Mouse (Mus musculus) limb, embryonic 14.5 days (tissue): Measurements from ENCODE around the gene Hnrnpu. TPM values are rescaled to one million over a fixed set of nuclear protein-coding genes. Genes with fewer than 3 reads are reported as not detected.

Experiments used
- ATAC-seq: fragments of 200-750 bp; cut with Nextera tagmentation; 2 replicates; pipeline ENCODE4 v1.8.0; 2017; ENCODE audit warnings: low read depth, moderate number of reproducible peaks, moderate TSS enrichment; ENCODE audit not compliant: low FRiP score
- DNase-seq: peaks from one replicate; pipeline ENCODE4 v3.0.0-alpha.2; 2015; ENCODE audit warnings: low spot score
- H3K27ac ChIP-seq: fragments of 300-500 bp; sonication (generic); replicated peaks from 2 replicates; pipeline ENCODE4 v1.5.1; 2014; ENCODE audit warnings: low read depth, mild to moderate bottlenecking, low read length, moderate library complexity, mixed read lengths
- H3K27me3 ChIP-seq: fragments of 300-500 bp; sonication (generic); 2 replicates; pipeline ENCODE4 v1.6.1; 2014; ENCODE audit warnings: low read length, mixed read lengths; ENCODE audit not compliant: control insufficient read depth, insufficient read depth
- H3K36me3 ChIP-seq: fragments of 300-500 bp; sonication (generic); 2 replicates; pipeline ENCODE4 v1.6.1; 2014; ENCODE audit warnings: mild to moderate bottlenecking, low read length, moderate library complexity, mixed read lengths; ENCODE audit not compliant: control insufficient read depth, insufficient read depth
- H3K4me1 ChIP-seq: fragments of 300-500 bp; sonication (generic); 2 replicates; pipeline ENCODE4 v1.6.1; 2014; ENCODE audit warnings: antibody characterized with exemption, low read length, mixed read lengths; ENCODE audit not compliant: control insufficient read depth, insufficient read depth
- H3K4me2 ChIP-seq: fragments of 300-500 bp; sonication (generic); replicated peaks from 2 replicates; pipeline ENCODE4 v1.6.1; 2014; ENCODE audit warnings: low read depth, mild to moderate bottlenecking, low read length, moderate library complexity; ENCODE audit not compliant: severe bottlenecking
- H3K4me3 ChIP-seq: fragments of 300-500 bp; sonication (generic); replicated peaks from 2 replicates; pipeline ENCODE4 v1.5.1; 2014; ENCODE audit warnings: low read length
- H3K9ac ChIP-seq: fragments of 300-500 bp; sonication (generic); 2 replicates; pipeline ENCODE4 v1.6.1; 2014; ENCODE audit warnings: mild to moderate bottlenecking, low read depth, low read length, moderate library complexity; ENCODE audit not compliant: severe bottlenecking
- H3K9me3 ChIP-seq: fragments of 300-500 bp; sonication (generic); 2 replicates; pipeline ENCODE4 v1.6.1; 2016; ENCODE audit warnings: low read length; ENCODE audit not compliant: control insufficient read depth
- POLR2A ChIP-seq: fragments of 200-500 bp; IDR thresholded peaks from 2 replicates; pipeline ENCODE4 v1.8.0; 2012; ENCODE audit warnings: inconsistent platforms, mild to moderate bottlenecking, moderate library complexity, borderline replicate concordance; ENCODE audit not compliant: insufficient read depth, insufficient read length; ENCODE audit errors: extremely low read depth
- WGBS: fragments of 180-500 bp; shearing (Covaris S2); extraction: QIAGEN DNeasy Blood & Tissue Kit; methylation state at CpG from one replicate; pipeline ENCODE4 v1.1.7; 2014; 5-methylcytosine and 5-hydroxymethylcytosine counted together
- polyA plus RNA-seq, 2 experiments: library from polyadenylated mRNA; depleted of rRNA in 1 of 2; stranded (reverse) in 1 of 2; unstranded in 1 of 2; fragments of >200 nt; fragmentation: Nextera tagmentation in 1 of 2; extraction: Ambion mirVana in 1 of 2; gene quantifications; 2 replicates each; pipeline versions ENCODE4 v1.2.1 to v1.2.3; 2012 to 2014

Gene Hnrnpu
- polyA plus RNA-seq, 2 experiments, result 379 to 393 TPM

DNA sequence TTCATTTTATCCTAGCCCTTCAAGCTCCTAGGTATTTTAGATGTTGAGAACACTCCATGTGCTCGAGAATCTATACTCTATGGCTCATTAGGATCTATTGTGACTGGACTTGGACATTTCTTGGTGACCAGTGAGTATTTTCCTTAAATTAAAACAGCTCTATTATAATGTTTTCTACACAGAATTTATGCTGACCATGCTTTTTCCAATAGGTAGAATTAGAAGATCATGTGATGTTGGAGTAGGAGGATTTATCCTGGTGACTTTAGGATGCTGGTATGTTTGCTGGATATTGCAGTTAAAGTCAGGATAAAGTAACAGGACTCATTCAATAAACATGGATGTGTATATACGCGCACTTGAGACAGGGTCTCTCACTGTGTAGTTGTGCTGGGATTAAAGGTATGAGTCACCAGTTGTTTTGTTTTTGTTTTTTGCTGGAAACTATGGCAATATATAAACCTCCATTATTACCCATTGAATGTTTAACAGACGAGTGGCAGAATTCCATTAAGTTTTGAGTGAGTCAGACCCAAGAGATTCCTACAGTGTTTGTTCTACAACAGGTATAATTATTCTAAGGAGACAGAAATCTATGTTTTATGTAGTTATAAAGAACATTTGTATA lies 15.8 kb downstream of the Hnrnpu start:
- no peak for TF ChIP-seq POLR2A
- ATAC-seq (no peak), DNase-seq (no peak)
- Histone ChIP-seq H3K27ac (no peak overlapping the region), H3K27me3 (no peaks in the 10 kb centered on the region), H3K9me3 (no peaks in the 10 kb centered on the region), H3K4me2 (no peak overlapping the region), H3K36me3 (peaks cover 53% of the 10 kb centered on the region), H3K9ac (no peak overlapping the region), H3K4me1 (peaks cover 16% of the 10 kb centered on the region), H3K4me3 (no peak overlapping the region)
- 66% methylated on average over 4 of the region's 4 CpGs for WGBS

- H3K4me2 ChIP-seq, result peak overlapping the region; percentile 64
- DNase-seq (no peak), ATAC-seq (no peak)
- WGBS, result 38% methylated on average over 5 of the region's 5 CpGs
- peaks cover 16% of the 10 kb centered on the region for H3K4me1 ChIP-seq
- no peak for TF ChIP-seq POLR2A
- H3K9me3 ChIP-seq, result no peaks in the 10 kb centered on the region
- H3K9ac ChIP-seq, result no peak overlapping the region
- peaks cover 47% of the 10 kb centered on the region for H3K36me3 ChIP-seq
- H3K4me3 ChIP-seq, result peak overlapping the region; percentile 62
- H3K27me3 ChIP-seq, result no peaks in the 10 kb centered on the region
- H3K27ac ChIP-seq, result no peak overlapping the region
These were observed 16.6 kb downstream of the Hnrnpu start for GRCm38 (mm10) chr1:178320723-178321590.

DNA sequence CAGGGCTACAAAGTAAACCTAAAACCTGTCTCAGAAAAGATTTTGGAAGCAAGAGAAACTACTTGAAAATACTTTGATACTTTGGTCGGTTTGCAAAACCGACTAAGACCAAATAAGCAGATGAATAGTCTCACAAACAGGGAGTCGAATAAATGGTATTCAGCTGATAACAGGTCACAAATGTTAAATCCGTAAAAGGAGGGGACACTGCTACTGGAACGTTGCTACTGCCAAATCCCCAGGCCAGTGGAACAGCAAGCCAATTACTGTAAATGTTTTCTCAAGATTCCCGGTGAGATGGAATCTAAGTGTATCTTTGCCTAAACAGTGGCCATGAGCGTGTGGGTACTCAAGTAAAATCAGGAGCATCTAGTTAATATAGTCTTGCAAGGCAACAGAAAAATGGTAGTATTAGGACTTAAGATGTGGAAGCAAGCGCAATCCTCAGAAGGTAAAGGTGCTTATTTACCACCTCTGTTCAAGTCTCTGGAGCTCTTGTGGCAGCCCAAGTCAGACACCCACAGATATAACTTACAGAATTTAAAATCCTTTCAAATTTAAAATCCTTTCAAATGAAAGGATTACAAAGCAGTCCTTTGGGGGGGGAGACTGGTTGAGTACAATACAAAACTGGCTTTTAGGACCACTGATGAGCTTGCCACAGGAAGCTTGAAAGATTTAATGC lies 17.4 kb downstream of the Hnrnpu start:
- WGBS, result 23% methylated on average over 8 of the region's 8 CpGs
- TF ChIP-seq POLR2A, result no peak
- no peaks in the 10 kb centered on the region for H3K9me3 ChIP-seq
- DNase-seq (no peak), ATAC-seq (no peak)
- H3K4me3 ChIP-seq, result peak overlapping the region; percentile 62
- H3K27ac ChIP-seq, result peak overlapping the region; percentile 100
- H3K36me3 ChIP-seq, result peaks cover 40% of the 10 kb centered on the region
- peak overlapping the region; percentile 64 for H3K4me2 ChIP-seq
- peak overlapping the region; percentile 88 for H3K9ac ChIP-seq
- H3K27me3 ChIP-seq, result no peaks in the 10 kb centered on the region
- H3K4me1 ChIP-seq, result peaks cover 16% of the 10 kb centered on the region

DNA sequence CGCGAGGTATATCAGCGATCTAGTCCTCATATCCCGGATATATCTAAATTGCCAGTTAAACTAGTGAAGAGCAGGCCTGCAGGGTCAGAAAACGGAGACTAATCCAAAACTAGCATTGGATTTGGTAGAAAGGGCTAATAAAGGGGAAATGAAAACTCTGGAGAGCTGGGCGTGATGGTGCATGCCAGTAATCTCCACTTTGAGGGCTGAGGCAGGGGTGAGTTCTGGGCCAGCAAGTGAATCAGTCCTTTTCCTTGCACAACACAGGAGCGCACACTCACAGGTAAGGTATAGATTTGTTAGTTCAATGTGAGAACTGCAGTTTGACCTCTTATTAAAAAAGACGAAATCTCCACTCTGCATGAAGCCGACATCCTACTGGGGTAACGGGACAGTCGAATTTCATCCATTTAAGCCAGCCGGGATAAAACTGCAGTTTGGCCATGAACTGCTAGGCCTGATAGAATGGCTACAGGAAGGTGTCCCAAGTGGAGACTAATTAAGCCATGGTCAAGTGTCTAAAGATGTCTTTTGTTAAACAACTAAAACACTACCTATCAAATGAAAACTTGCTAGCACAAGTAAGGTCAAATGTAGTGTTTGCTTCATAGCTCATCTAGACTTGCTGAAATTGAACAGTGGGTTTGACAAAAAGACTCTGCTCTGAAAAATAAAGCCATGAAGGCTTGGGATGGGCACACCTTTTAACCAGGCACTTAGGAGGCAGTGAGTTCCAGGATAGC lies 18.1 kb downstream of the Hnrnpu start:
- Histone ChIP-seq H3K27me3 (no peaks in the 10 kb centered on the region), H3K4me1 (peaks cover 16% of the 10 kb centered on the region), H3K9ac (peak overlapping the region; percentile 88), H3K27ac (peak overlapping the region; percentile 100), H3K9me3 (no peaks in the 10 kb centered on the region), H3K4me2 (peak overlapping the region; percentile 64), H3K36me3 (peaks cover 33% of the 10 kb centered on the region), H3K4me3 (peak overlapping the region; percentile 62)
- no peak for TF ChIP-seq POLR2A
- ATAC-seq (peak; percentile 12; the same call in 1 of the 2 replicates), DNase-seq (peak; percentile 49)
- 0% methylated on average over 12 of the region's 12 CpGs for WGBS
